ENCODE assay signal across 14 mouse cellular contexts in the genomic region with DNA sequence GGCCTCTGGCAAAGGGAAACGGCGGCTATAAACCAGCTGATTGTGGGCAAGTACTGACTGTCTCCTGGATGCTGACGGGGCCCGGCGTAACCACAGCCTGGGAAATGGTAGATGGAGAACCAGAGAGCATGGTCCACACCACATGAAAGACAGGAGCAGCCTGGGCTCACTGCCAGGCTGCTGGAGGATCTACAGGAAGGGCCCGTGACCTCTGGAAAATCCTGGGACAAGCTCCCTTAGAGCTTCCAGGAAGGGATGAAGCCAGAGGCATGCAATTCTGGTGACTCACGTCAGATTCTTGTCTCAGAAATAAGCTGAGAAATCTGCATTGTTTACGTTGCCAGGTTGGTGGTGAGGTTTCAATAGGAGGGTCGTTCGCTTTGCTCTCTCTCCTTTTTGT. TPM values are rescaled to one million over a fixed set of nuclear protein-coding genes. Genes with fewer than 3 reads are reported as not detected.
A peak's percentile ranks its signal among the peaks of the same experiment; 100 is the strongest.
DNase-seq lines count a peak whose midpoint lies in the region; ATAC-seq and TF ChIP-seq lines count a peak whose summit lies in the region.
"Had no signal": no experiment of that assay in that cellular context is flagged by ENCODE, and none has a peak within 500 bp of the region (broad histone marks: within the 10 kb centered on the region; RNA-seq: fewer than 3 reads in every experiment).

No protein-coding gene starts in this region.

- TF ChIP-seq EP300 in heart, postnatal 0 days (IDR thresholded peaks at IDR 0.05; ENCODE audit: low read depth): no peak

- H3K4me3 ChIP-seq in lung, embryonic 14.5 days (ENCODE audit: low read depth, low read length): no peak overlapping the region
- H3K4me3 ChIP-seq in heart, postnatal 0 days (ENCODE audit: low read depth, low read length): no peak overlapping the region
- no peak overlapping the region for H3K4me3 ChIP-seq in forebrain, embryonic 15.5 days
- H3K4me3 ChIP-seq: limb, embryonic 15.5 days had no signal

- no peak overlapping the region for H3K27ac ChIP-seq in lung, embryonic 14.5 days (ENCODE audit: low read depth)
- H3K27ac ChIP-seq in heart, postnatal 0 days (ENCODE audit: low read depth): peak overlapping the region; percentile 67
- H3K27ac ChIP-seq in forebrain, embryonic 15.5 days (replicated peaks): no peak overlapping the region
- H3K27ac ChIP-seq: limb, embryonic 15.5 days had no signal

- no peaks in the 10 kb centered on the region for H3K27me3 ChIP-seq in lung, embryonic 14.5 days (ENCODE audit: insufficient read depth, low read length)
- H3K27me3 ChIP-seq in heart, postnatal 0 days (ENCODE audit: control insufficient read depth, insufficient read depth, low read length): no peaks in the 10 kb centered on the region
- peaks cover 5% of the 10 kb centered on the region; the same call in 1 of the 2 replicates for H3K27me3 ChIP-seq in forebrain, embryonic 15.5 days
- H3K27me3 ChIP-seq: limb, embryonic 15.5 days had no signal

- no peak overlapping the region for H3K9ac ChIP-seq in lung, embryonic 14.5 days
- H3K9ac ChIP-seq in heart, postnatal 0 days (replicated peaks; ENCODE audit: low read depth, low read length): 0 out of 2 replicates have a peak overlapping the region, but pooled peaks have one; percentile 4
- H3K9ac ChIP-seq in forebrain, embryonic 15.5 days (replicated peaks): no peak overlapping the region
- H3K9ac ChIP-seq: limb, embryonic 15.5 days had no signal

- no peak overlapping the region for H3K4me2 ChIP-seq in lung, embryonic 14.5 days
- no peak overlapping the region for H3K4me2 ChIP-seq in heart, postnatal 0 days (ENCODE audit: low read depth, low read length)
- no peak overlapping the region for H3K4me2 ChIP-seq in forebrain, embryonic 15.5 days (replicated peaks)
- H3K4me2 ChIP-seq: limb, embryonic 15.5 days had no signal

- H3K36me3 ChIP-seq in lung, embryonic 14.5 days (ENCODE audit: insufficient read depth): no peaks in the 10 kb centered on the region
- H3K36me3 ChIP-seq in heart, postnatal 0 days (replicated peaks; ENCODE audit: control insufficient read depth, insufficient read depth, low read length): no peaks in the 10 kb centered on the region
- H3K36me3 ChIP-seq in forebrain, embryonic 15.5 days: no peaks in the 10 kb centered on the region
- H3K36me3 ChIP-seq: limb, embryonic 15.5 days had no signal

- H3K4me1 ChIP-seq in lung, embryonic 14.5 days (ENCODE audit: insufficient read depth): peaks cover 15% of the 10 kb centered on the region
- peaks cover 16% of the 10 kb centered on the region for H3K4me1 ChIP-seq in heart, postnatal 0 days (ENCODE audit: control insufficient read depth, insufficient read depth)
- H3K4me1 ChIP-seq in forebrain, embryonic 15.5 days: peaks cover 20% of the 10 kb centered on the region

- H3K9me3 ChIP-seq in lung, embryonic 14.5 days (ENCODE audit: low read depth, low read length): no peaks in the 10 kb centered on the region
- H3K9me3 ChIP-seq in heart, postnatal 0 days (replicated peaks; ENCODE audit: control insufficient read depth, low read length): peaks cover 7% of the 10 kb centered on the region; the same call in 1 of the 2 replicates
- no peaks in the 10 kb centered on the region for H3K9me3 ChIP-seq in forebrain, embryonic 15.5 days
- H3K9me3 ChIP-seq: limb, embryonic 15.5 days had no signal

- WGBS in lung, embryonic 14.5 days: 45% methylated on average over 10 of the region's 10 CpGs
- WGBS in heart, postnatal 0 days: 32% methylated on average over 10 of the region's 10 CpGs
- WGBS in forebrain, embryonic 15.5 days: 76% methylated on average over 10 of the region's 10 CpGs

- no peak for ATAC-seq in lung, embryonic 14.5 days (ENCODE audit: insufficient read depth)
- no peak for ATAC-seq in heart, postnatal 0 days (ENCODE audit: insufficient read depth, low read depth)
- ATAC-seq in forebrain, embryonic 15.5 days (replicated peaks): no peak
- ATAC-seq in megakaryocyte progenitor cell, adult 5-6 weeks (replicated peaks; ENCODE audit: poor library complexity): no peak
- ATAC-seq: activated CD4-positive, CD25-positive, alpha-beta regulatory T cell, adult 4 months had no signal

- no peak for TF ChIP-seq CTCF in lung, embryonic 14.5 days (IDR thresholded peaks at IDR 0.05; ENCODE audit: low read depth)
- no peak for TF ChIP-seq CTCF in heart, postnatal 0 days (IDR thresholded peaks at IDR 0.05; ENCODE audit: low read depth)

- DNase-seq in adrenal gland, postnatal 10 days: peak; percentile 42
- DNase-seq in adrenal gland, postnatal 25 days: no peak
- DNase-seq in lung, embryonic 14.5 days: peak; percentile 85
- no peak for DNase-seq in lung, postnatal 36 days
- peak; percentile 64 for DNase-seq in heart, postnatal 0 days (ENCODE audit: low spot score)
- peak; percentile 63 for DNase-seq in skeletal muscle tissue, adult 2 months (ENCODE audit: low read depth, low spot score)
- DNase-seq: B cell, adult 2 months; cerebellum, adult 9-10 months; midbrain, embryonic 14.5 days had no signal

RNA-seq across cellular contexts. Expression of a gene that starts 1.8 kb away (rescaled TPM):
- total RNA-seq in adrenal gland, postnatal 10 days (2021): 100 to 1,000 TPM; 134 to 155 TPM
- 42.7 and 52.1 TPM in 2 replicates for total RNA-seq in adrenal gland, postnatal 25 days (2021)
- polyA plus RNA-seq in lung, embryonic 14.5 days (2014; fragmentation: Nextera tagmentation; extraction: Ambion mirVana): 11.0 and 11.4 TPM in 2 replicates
- 122 and 170 TPM in 2 replicates for total RNA-seq in heart, postnatal 0 days (2014; rRNA removed; ENCODE audit: low replicate concordance)
- polyA plus RNA-seq in heart, postnatal 0 days (2015; fragmentation: Nextera tagmentation; extraction: Ambion mirVana): 112 and 113 TPM in 2 replicates
- polyA plus RNA-seq in forebrain, embryonic 15.5 days (2015; fragmentation: Nextera tagmentation; extraction: Ambion mirVana): 5.8 and 6.0 TPM in 2 replicates
- 12.7 and 17.6 TPM in 2 replicates for total RNA-seq in megakaryocyte progenitor cell, adult 5-6 weeks (2015)
- 0.68 and 3.7 TPM in 2 replicates for total RNA-seq in megakaryocyte progenitor cell, adult 5-6 weeks (2017)

RNA-seq across cellular contexts. Expression of a gene that starts 15.0 kb away (rescaled TPM):
- 100 to 1,000 TPM; 101 to 107 TPM for total RNA-seq in adrenal gland, postnatal 10 days (2021)
- 158 and 239 TPM in 2 replicates for total RNA-seq in adrenal gland, postnatal 25 days (2021)
- 250 and 255 TPM in 2 replicates for polyA plus RNA-seq in lung, embryonic 14.5 days (2014; fragmentation: Nextera tagmentation; extraction: Ambion mirVana)
- 94.6 and 99.7 TPM in 2 replicates for total RNA-seq in heart, postnatal 0 days (2014; rRNA removed; ENCODE audit: low replicate concordance)
- 98.3 and 98.5 TPM in 2 replicates for polyA plus RNA-seq in heart, postnatal 0 days (2015; fragmentation: Nextera tagmentation; extraction: Ambion mirVana)
- 243 and 245 TPM in 2 replicates for polyA plus RNA-seq in forebrain, embryonic 15.5 days (2015; fragmentation: Nextera tagmentation; extraction: Ambion mirVana)
- 197 and 204 TPM in 2 replicates for total RNA-seq in megakaryocyte progenitor cell, adult 5-6 weeks (2015)
- 244 and 250 TPM in 2 replicates for total RNA-seq in megakaryocyte progenitor cell, adult 5-6 weeks (2017)

RNA-seq across cellular contexts. Expression of a gene that starts 35.5 kb away (rescaled TPM):
- 10 to 100 TPM in 1 of 2 experiments, 1 to 10 TPM in 1; 9.8 to 10.1 TPM for total RNA-seq in adrenal gland, postnatal 10 days (2021)
- 4.2 and 4.4 TPM in 2 replicates for total RNA-seq in adrenal gland, postnatal 25 days (2021)
- polyA plus RNA-seq in lung, embryonic 14.5 days (2014; fragmentation: Nextera tagmentation; extraction: Ambion mirVana): 8.6 and 9.1 TPM in 2 replicates
- total RNA-seq in heart, postnatal 0 days (2014; rRNA removed; ENCODE audit: low replicate concordance): 8.9 and 11.1 TPM in 2 replicates
- 4.9 and 5.1 TPM in 2 replicates for polyA plus RNA-seq in heart, postnatal 0 days (2015; fragmentation: Nextera tagmentation; extraction: Ambion mirVana)
- polyA plus RNA-seq in forebrain, embryonic 15.5 days (2015; fragmentation: Nextera tagmentation; extraction: Ambion mirVana): 3.6 and 3.7 TPM in 2 replicates
- 63.8 and 78.7 TPM in 2 replicates for total RNA-seq in megakaryocyte progenitor cell, adult 5-6 weeks (2015)
- 216 and 225 TPM in 2 replicates for total RNA-seq in megakaryocyte progenitor cell, adult 5-6 weeks (2017)

RNA-seq across cellular contexts. Expression of a gene that starts 50.8 kb away (rescaled TPM):
- 1 to 10 TPM; 1.1 to 2.0 TPM for total RNA-seq in adrenal gland, postnatal 10 days (2021)
- 1.6 and 2.0 TPM in 2 replicates for total RNA-seq in adrenal gland, postnatal 25 days (2021)
- polyA plus RNA-seq in lung, embryonic 14.5 days (2014; fragmentation: Nextera tagmentation; extraction: Ambion mirVana): 1.4 and 2.0 TPM in 2 replicates
- 0.23 and 0.89 TPM in 2 replicates for total RNA-seq in heart, postnatal 0 days (2014; rRNA removed; ENCODE audit: low replicate concordance)
- polyA plus RNA-seq in heart, postnatal 0 days (2015; fragmentation: Nextera tagmentation; extraction: Ambion mirVana): 1.0 TPM in 2 replicates
- polyA plus RNA-seq in forebrain, embryonic 15.5 days (2015; fragmentation: Nextera tagmentation; extraction: Ambion mirVana): 14.9 and 18.9 TPM in 2 replicates
- not detected in 2 replicates for total RNA-seq in megakaryocyte progenitor cell, adult 5-6 weeks (2015)
- not detected in 2 replicates for total RNA-seq in megakaryocyte progenitor cell, adult 5-6 weeks (2017)
- total RNA-seq: granulocyte monocyte progenitor cell, adult 5-6 weeks had no signal
- polyA plus RNA-seq: activated CD4-positive, CD25-positive, alpha-beta regulatory T cell, adult 4 months had no signal

RNA-seq across cellular contexts. Expression of a gene that starts 58.8 kb away (rescaled TPM):
- total RNA-seq in adrenal gland, postnatal 10 days (2021): 10 to 100 TPM; 13.3 to 21.3 TPM
- 15.9 and 19.5 TPM in 2 replicates for total RNA-seq in adrenal gland, postnatal 25 days (2021)
- polyA plus RNA-seq in lung, embryonic 14.5 days (2014; fragmentation: Nextera tagmentation; extraction: Ambion mirVana): 9.0 and 10.5 TPM in 2 replicates
- total RNA-seq in heart, postnatal 0 days (2014; rRNA removed; ENCODE audit: low replicate concordance): 12.6 and 32.0 TPM in 2 replicates
- polyA plus RNA-seq in heart, postnatal 0 days (2015; fragmentation: Nextera tagmentation; extraction: Ambion mirVana): 27.1 and 28.4 TPM in 2 replicates
- 14.8 and 16.0 TPM in 2 replicates for polyA plus RNA-seq in forebrain, embryonic 15.5 days (2015; fragmentation: Nextera tagmentation; extraction: Ambion mirVana)
- total RNA-seq in megakaryocyte progenitor cell, adult 5-6 weeks (2015): 1.4 and 2.2 TPM in 2 replicates
- total RNA-seq in megakaryocyte progenitor cell, adult 5-6 weeks (2017): 0.08 and 0.81 TPM in 2 replicates

Comparison
In these comparisons a context has a peak if more than half of its experiments do, and no peak if none do; other contexts are left out.
1. DNase-seq: peak in adrenal gland, postnatal 10 days (single experiment), lung, embryonic 14.5 days (single experiment), heart, postnatal 0 days (single experiment) and skeletal muscle tissue, adult 2 months (single experiment); none in adrenal gland, postnatal 25 days (single experiment) and lung, postnatal 36 days (single experiment).